Mouse (Mus musculus) midbrain, embryonic 16.5 days (tissue): ENCODE results near the gene Sel1l. TPM values are rescaled to one million over a fixed set of nuclear protein-coding genes. Genes with fewer than 3 reads are reported as not detected.

Experiments
- ATAC-seq: fragments of 200-750 bp; cut with Nextera tagmentation; 2 replicates; pipeline ENCODE4 v1.8.0; 2017; ENCODE audit warnings: moderate TSS enrichment
- H3K27ac ChIP-seq: fragments of 300-500 bp; sonication (generic); 2 replicates; pipeline ENCODE4 v1.5.1; 2014; ENCODE audit warnings: mild to moderate bottlenecking, low read length, mixed read lengths
- H3K27me3 ChIP-seq: fragments of 300-500 bp; sonication (generic); 2 replicates; pipeline ENCODE4 v1.6.1; 2014; ENCODE audit warnings: low read depth, low read length, mixed read lengths; ENCODE audit not compliant: control insufficient read depth, insufficient read depth
- H3K36me3 ChIP-seq: fragments of 300-500 bp; sonication (generic); 2 replicates; pipeline ENCODE4 v1.6.1; 2014; ENCODE audit warnings: mild to moderate bottlenecking, low read length, moderate library complexity, mixed read lengths; ENCODE audit not compliant: control insufficient read depth, insufficient read depth
- H3K4me1 ChIP-seq: fragments of 300-500 bp; sonication (generic); 2 replicates; pipeline ENCODE4 v1.6.1; 2014; ENCODE audit warnings: mild to moderate bottlenecking, low read length, mixed read lengths; ENCODE audit not compliant: control insufficient read depth, insufficient read depth
- H3K4me2 ChIP-seq: fragments of 300-500 bp; sonication (generic); 2 replicates; pipeline ENCODE4 v1.6.1; 2014; ENCODE audit warnings: mild to moderate bottlenecking, low read length, mixed read lengths
- H3K4me3 ChIP-seq: fragments of 300-500 bp; sonication (generic); 2 replicates; pipeline ENCODE4 v1.5.1; 2014; ENCODE audit warnings: low read depth, mild to moderate bottlenecking, low read length, moderate library complexity, mixed read lengths
- H3K9ac ChIP-seq: fragments of 300-500 bp; sonication (generic); 2 replicates; pipeline ENCODE4 v1.6.1; 2014; ENCODE audit warnings: low read depth, low read length, mixed read lengths
- H3K9me3 ChIP-seq: fragments of 300-500 bp; sonication (generic); replicated peaks from 2 replicates; pipeline ENCODE4 v1.6.1; 2014; ENCODE audit warnings: mild to moderate bottlenecking, low read length, mixed read lengths; ENCODE audit not compliant: control insufficient read depth, poor library complexity, severe bottlenecking
- WGBS: fragments of 180-500 bp; shearing (Covaris S2); extraction: QIAGEN DNeasy Blood & Tissue Kit; methylation state at CpG from one replicate; pipeline ENCODE4 v1.1.7; 2014; 5-methylcytosine and 5-hydroxymethylcytosine counted together
- polyA plus RNA-seq: library from polyadenylated mRNA; unstranded; fragments of >200 nt; fragmentation: Nextera tagmentation; extraction: Ambion mirVana; gene quantifications from 2 replicates; pipeline ENCODE4 v1.2.1, GENCODE M21; 2015

The Sel1l gene
- polyA plus RNA-seq, 1 experiment from 2014 or later: 103 TPM

DNA sequence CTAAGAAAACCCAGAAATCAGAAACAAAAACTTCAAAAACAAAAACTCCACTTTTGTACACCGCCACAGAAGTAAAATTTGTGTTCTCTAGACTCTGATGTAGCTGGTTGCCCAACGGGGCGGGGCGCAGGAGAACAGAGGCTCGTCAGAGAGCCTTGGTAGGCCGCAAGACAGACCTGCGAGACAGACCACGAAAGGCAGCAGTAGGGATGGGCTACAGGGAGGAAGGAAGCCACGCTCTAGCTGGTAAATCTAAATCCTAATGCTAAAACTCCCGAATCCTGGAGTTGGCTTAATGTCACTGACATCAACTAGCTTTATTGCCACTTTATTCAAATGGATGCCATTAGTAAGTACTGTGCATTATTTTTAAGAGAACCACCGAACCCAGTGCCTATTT, 41.9 kb downstream of the Sel1l start:
- H3K36me3 ChIP-seq: peaks cover 32% of the 10 kb centered on the region
- ATAC-seq: no peak

DNA sequence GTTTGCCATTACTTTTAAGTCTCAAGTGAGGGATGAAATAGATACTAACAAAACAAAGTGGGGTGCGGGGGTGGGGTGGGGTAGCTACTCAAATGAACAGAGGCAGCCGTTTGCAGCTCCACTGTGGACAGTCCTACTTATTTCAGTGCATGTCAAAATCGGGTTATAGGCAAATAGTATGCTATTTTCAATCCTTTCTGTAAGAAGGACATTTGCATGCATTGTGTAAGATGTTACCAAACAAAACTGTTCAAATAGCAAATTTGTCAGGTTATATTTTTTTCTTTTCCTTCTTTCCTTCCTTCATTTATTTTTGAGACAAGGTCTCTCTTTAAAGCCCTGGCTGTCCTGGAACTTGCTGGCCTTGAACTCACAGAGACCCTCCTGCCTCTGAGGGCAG, 44.7 kb downstream of the Sel1l start:
- ATAC-seq: no peak
- Histone ChIP-seq H3K9ac (no peak overlapping the region), H3K9me3 (no peaks in the 10 kb centered on the region), H3K36me3 (peaks cover 14% of the 10 kb centered on the region), H3K27ac (no peak overlapping the region), H3K4me2 (no peak overlapping the region), H3K4me3 (no peak overlapping the region), H3K27me3 (no peaks in the 10 kb centered on the region), H3K4me1 (no peaks in the 10 kb centered on the region)
- 84% methylated on average over 3 of the region's 3 CpGs for WGBS

More for the DNA sequence above, 41.9 kb downstream of the Sel1l start:
- Histone ChIP-seq H3K27me3 (no peaks in the 10 kb centered on the region), H3K27ac (no peak overlapping the region), H3K4me2 (no peak overlapping the region), H3K9ac (no peak overlapping the region), H3K4me3 (no peak overlapping the region), H3K9me3 (no peaks in the 10 kb centered on the region), H3K4me1 (no peaks in the 10 kb centered on the region)
- WGBS: 93% methylated on average over 11 of the region's 11 CpGs

- Histone ChIP-seq H3K4me2 (no peak overlapping the region), H3K4me1 (no peaks in the 10 kb centered on the region), H3K27me3 (no peaks in the 10 kb centered on the region), H3K36me3 (peaks cover 7% of the 10 kb centered on the region; the same call in 1 of the 2 replicates), H3K27ac (no peak overlapping the region), H3K9me3 (no peaks in the 10 kb centered on the region), H3K4me3 (no peak overlapping the region), H3K9ac (no peak overlapping the region)
- 71% methylated on average over 13 of the region's 13 CpGs for WGBS
- no peak for ATAC-seq
Measured at GRCm38 (mm10) chr12:91803207-91803932, 45.6 kb downstream of the Sel1l start.

DNA sequence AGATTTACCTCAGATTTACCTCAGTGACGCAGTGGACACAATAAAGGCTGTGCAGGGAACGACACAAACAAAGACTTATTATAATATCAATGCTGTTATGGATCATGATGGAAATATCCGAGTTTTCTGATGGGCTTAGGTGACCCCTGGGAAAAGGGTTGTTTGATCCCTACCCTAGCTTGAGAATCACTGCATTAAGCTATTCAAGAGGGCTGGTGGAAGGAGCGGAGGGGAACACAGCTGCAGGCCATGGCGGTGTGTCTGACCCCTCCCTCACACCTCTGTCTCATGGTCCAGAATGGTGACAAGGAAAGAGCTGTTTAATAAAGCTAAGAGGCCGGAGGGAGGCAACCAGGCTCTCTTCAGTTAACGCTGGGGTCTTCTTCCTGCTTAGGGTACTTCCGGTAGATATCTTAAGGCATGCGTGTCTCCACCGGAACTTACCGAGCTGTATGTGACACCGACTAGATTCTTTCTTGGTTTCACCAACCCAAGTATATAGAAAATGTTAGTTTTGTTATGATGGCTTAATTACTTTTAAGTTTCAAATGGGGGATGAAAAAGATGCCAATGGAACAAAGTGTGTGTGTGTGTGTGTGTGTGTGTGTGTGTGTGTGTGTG, 46.3 kb downstream of the Sel1l start:
- 75% methylated on average over 12 of the region's 12 CpGs for WGBS
- no peaks in the 10 kb centered on the region for H3K4me1 ChIP-seq
- H3K4me3 ChIP-seq: no peak overlapping the region
- ATAC-seq: no peak
- no peaks in the 10 kb centered on the region for H3K27me3 ChIP-seq
- H3K4me2 ChIP-seq: no peak overlapping the region
- no peak overlapping the region for H3K27ac ChIP-seq
- H3K9me3 ChIP-seq: no peaks in the 10 kb centered on the region
- peaks cover under 1% of the 10 kb centered on the region; the same call in 1 of the 2 replicates for H3K36me3 ChIP-seq
- H3K9ac ChIP-seq: no peak overlapping the region

GRCm38 (mm10) chr12:91800861-91801385, 48.0 kb downstream of the Sel1l start:
- no peak for ATAC-seq
- Histone ChIP-seq H3K36me3 (no peaks in the 10 kb centered on the region), H3K9me3 (no peaks in the 10 kb centered on the region), H3K27me3 (no peaks in the 10 kb centered on the region), H3K27ac (no peak overlapping the region), H3K4me1 (no peaks in the 10 kb centered on the region), H3K4me3 (no peak overlapping the region), H3K4me2 (no peak overlapping the region), H3K9ac (no peak overlapping the region)
- WGBS: 59% methylated on average over 6 of the region's 6 CpGs

GRCm38 (mm10) chr12:91799821-91800335, 49.1 kb downstream of the Sel1l start:
- H3K27me3 ChIP-seq: no peaks in the 10 kb centered on the region
- 76% methylated on average over 12 of the region's 12 CpGs for WGBS

DNA sequence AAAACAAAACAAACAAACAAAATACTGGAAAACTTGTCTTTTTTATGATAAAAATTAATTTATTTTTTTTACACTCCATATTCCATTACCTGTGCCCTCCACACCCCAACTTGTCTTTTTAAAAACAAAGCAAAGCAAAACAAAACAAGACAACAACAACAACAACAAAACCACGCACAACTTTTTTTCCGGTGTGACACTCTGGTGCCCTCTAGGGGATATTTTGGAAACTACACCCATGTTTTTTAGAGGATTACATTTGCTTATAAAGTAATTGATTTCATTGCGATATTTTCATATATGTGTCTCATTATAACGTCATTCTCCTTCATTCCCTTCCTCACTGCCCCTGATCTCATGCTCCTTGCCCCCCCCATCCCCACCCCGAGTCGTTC, 49.6 kb downstream of the Sel1l start:
- H3K9ac ChIP-seq: no peak overlapping the region
- H3K9me3 ChIP-seq: no peaks in the 10 kb centered on the region
- no peak overlapping the region for H3K4me2 ChIP-seq
- H3K4me3 ChIP-seq: no peak overlapping the region
- H3K27me3 ChIP-seq: no peaks in the 10 kb centered on the region
- 25% methylated on average over 6 of the region's 6 CpGs for WGBS
- no peaks in the 10 kb centered on the region for H3K4me1 ChIP-seq
- no peak overlapping the region for H3K27ac ChIP-seq
- no peaks in the 10 kb centered on the region for H3K36me3 ChIP-seq
- ATAC-seq: no peak

More at GRCm38 (mm10) chr12:91799821-91800335, 49.1 kb downstream of the Sel1l start:
- Histone ChIP-seq H3K9me3 (no peaks in the 10 kb centered on the region), H3K4me2 (no peak overlapping the region), H3K4me1 (no peaks in the 10 kb centered on the region), H3K36me3 (no peaks in the 10 kb centered on the region), H3K27ac (no peak overlapping the region), H3K4me3 (no peak overlapping the region), H3K9ac (no peak overlapping the region)
- ATAC-seq: no peak

GRCm38 (mm10) chr12:91798720-91799378, 50.1 kb downstream of the Sel1l start:
- no peak for ATAC-seq
- WGBS: 84% methylated on average over 6 of the region's 6 CpGs
- Histone ChIP-seq H3K27ac (no peak overlapping the region), H3K9ac (no peak overlapping the region), H3K4me3 (no peak overlapping the region), H3K4me2 (no peak overlapping the region), H3K9me3 (no peaks in the 10 kb centered on the region), H3K36me3 (no peaks in the 10 kb centered on the region), H3K27me3 (no peaks in the 10 kb centered on the region), H3K4me1 (no peaks in the 10 kb centered on the region)
